Mouse (Mus musculus) intestine, embryonic 16.5 days (tissue): ENCODE measurements at regions not wholly inside any gene's neighbourhood (a gene's known extent, or its start where the extent isn't known, plus 50 kb on each side); places are given as distances from the start of the nearest gene placed in this dataset.

Source experiments
- ATAC-seq: fragments of 200-750 bp; cut with Nextera tagmentation; 2 replicates; pipeline ENCODE4 v1.8.0; 2017; ENCODE audit warnings: moderate TSS enrichment, moderate library complexity
- H3K27ac ChIP-seq: fragments of 300-500 bp; sonication (generic); 2 replicates; pipeline ENCODE4 v1.5.1; 2014; ENCODE audit warnings: mild to moderate bottlenecking, low read length
- H3K27me3 ChIP-seq: fragments of 300-500 bp; sonication (generic); replicated peaks from 2 replicates; pipeline ENCODE4 v1.6.1; 2014; ENCODE audit warnings: low read length, control low read depth, mixed read lengths; ENCODE audit not compliant: control insufficient read depth, insufficient read depth
- H3K36me3 ChIP-seq: fragments of 300-500 bp; sonication (generic); 2 replicates; pipeline ENCODE4 v1.6.1; 2014; ENCODE audit warnings: low read length, control low read depth; ENCODE audit not compliant: control insufficient read depth, insufficient read depth
- H3K4me1 ChIP-seq: fragments of 300-500 bp; sonication (generic); 2 replicates; pipeline ENCODE4 v1.6.1; 2014; ENCODE audit warnings: low read length, control low read depth, mixed read lengths; ENCODE audit not compliant: control insufficient read depth, insufficient read depth
- H3K4me2 ChIP-seq: fragments of 300-500 bp; sonication (generic); 2 replicates; pipeline ENCODE4 v1.6.1; 2014; ENCODE audit warnings: low read depth, low read length, control low read depth
- H3K4me3 ChIP-seq: fragments of 300-500 bp; sonication (generic); 2 replicates; pipeline ENCODE4 v1.5.1; 2014; ENCODE audit warnings: mild to moderate bottlenecking, low read length
- H3K9ac ChIP-seq: fragments of 300-500 bp; sonication (generic); 2 replicates; pipeline ENCODE4 v1.6.1; 2014; ENCODE audit warnings: low read depth, low read length
- H3K9me3 ChIP-seq: fragments of 300-500 bp; sonication (generic); 2 replicates; pipeline ENCODE4 v1.6.1; 2016; ENCODE audit warnings: low read length, control low read depth; ENCODE audit not compliant: control insufficient read depth
- WGBS: fragments of 180-500 bp; shearing (Covaris S2); extraction: QIAGEN DNeasy Blood & Tissue Kit; methylation state at CpG from one replicate; pipeline ENCODE4 v1.1.7; 2014; 5-methylcytosine and 5-hydroxymethylcytosine counted together

GRCm38 (mm10) chr13:94650951-94651350 lies 137.8 kb upstream of the Tbca start:
- H3K4me3 ChIP-seq, result no peak overlapping the region
- no peaks in the 10 kb centered on the region for H3K9me3 ChIP-seq
- 66% methylated on average over 7 of the region's 7 CpGs for WGBS
- H3K27me3 ChIP-seq, result no peaks in the 10 kb centered on the region
- no peaks in the 10 kb centered on the region for H3K4me1 ChIP-seq
- no peaks in the 10 kb centered on the region for H3K36me3 ChIP-seq
- H3K9ac ChIP-seq, result no peak overlapping the region
- no peak overlapping the region for H3K27ac ChIP-seq
- no peak overlapping the region for H3K4me2 ChIP-seq
- no peak for ATAC-seq

GRCm38 (mm10) chr13:94667604-94668003 lies 121.1 kb upstream of the Tbca start:
- WGBS, result 85% methylated on average over 9 of the region's 9 CpGs

GRCm38 (mm10) chr13:94668276-94668675 lies 120.4 kb upstream of the Tbca start:
- WGBS, result 60% methylated on average over 5 of the region's 5 CpGs
- Histone ChIP-seq H3K4me2 (no peak overlapping the region), H3K4me1 (no peaks in the 10 kb centered on the region), H3K9ac (no peak overlapping the region), H3K36me3 (no peaks in the 10 kb centered on the region), H3K27me3 (0 out of 2 replicates have a peak, but pooled peaks cover 6% of the 10 kb centered on the region), H3K27ac (no peak overlapping the region), H3K4me3 (no peak overlapping the region), H3K9me3 (no peaks in the 10 kb centered on the region)
- ATAC-seq, result no peak

More at GRCm38 (mm10) chr13:94667604-94668003, 121.1 kb upstream of the Tbca start:
- no peak overlapping the region for H3K4me3 ChIP-seq
- H3K27ac ChIP-seq, result no peak overlapping the region
- H3K9me3 ChIP-seq, result no peaks in the 10 kb centered on the region
- H3K36me3 ChIP-seq, result no peaks in the 10 kb centered on the region
- no peak for ATAC-seq
- H3K27me3 ChIP-seq, result 0 out of 2 replicates have a peak, but pooled peaks cover 6% of the 10 kb centered on the region
- H3K4me2 ChIP-seq, result no peak overlapping the region
- no peaks in the 10 kb centered on the region for H3K4me1 ChIP-seq
- H3K9ac ChIP-seq, result no peak overlapping the region

- 69% methylated on average over 9 of the region's 9 CpGs for WGBS
- no peaks in the 10 kb centered on the region for H3K4me1 ChIP-seq
- H3K4me2 ChIP-seq, result no peak overlapping the region
- no peak overlapping the region for H3K27ac ChIP-seq
- no peak overlapping the region for H3K9ac ChIP-seq
- no peaks in the 10 kb centered on the region for H3K9me3 ChIP-seq
- H3K36me3 ChIP-seq, result no peaks in the 10 kb centered on the region
- H3K27me3 ChIP-seq, result 0 out of 2 replicates have a peak, but pooled peaks cover 6% of the 10 kb centered on the region
- no peak overlapping the region for H3K4me3 ChIP-seq
- ATAC-seq, result no peak
These were observed 119.5 kb upstream of the Tbca start for GRCm38 (mm10) chr13:94669106-94669683.

- Histone ChIP-seq H3K4me2 (no peak overlapping the region), H3K9me3 (no peaks in the 10 kb centered on the region)
- WGBS, result 88% methylated on average over 11 of the region's 11 CpGs
These were observed 118.4 kb upstream of the Tbca start for GRCm38 (mm10) chr13:94670266-94670665.

GRCm38 (mm10) chr13:94670961-94671360 lies 117.7 kb upstream of the Tbca start:
- no peaks in the 10 kb centered on the region for H3K4me1 ChIP-seq
- H3K9me3 ChIP-seq, result no peaks in the 10 kb centered on the region
- H3K9ac ChIP-seq, result no peak overlapping the region
- no peak overlapping the region for H3K4me2 ChIP-seq
- 0 out of 2 replicates have a peak, but pooled peaks cover 6% of the 10 kb centered on the region for H3K27me3 ChIP-seq
- ATAC-seq, result no peak
- H3K27ac ChIP-seq, result no peak overlapping the region
- H3K36me3 ChIP-seq, result no peaks in the 10 kb centered on the region
- H3K4me3 ChIP-seq, result no peak overlapping the region
- WGBS, result 84% methylated on average over 8 of the region's 8 CpGs

More at GRCm38 (mm10) chr13:94670266-94670665, 118.4 kb upstream of the Tbca start:
- Histone ChIP-seq H3K9ac (no peak overlapping the region), H3K36me3 (no peaks in the 10 kb centered on the region), H3K4me3 (no peak overlapping the region), H3K4me1 (no peaks in the 10 kb centered on the region), H3K27ac (no peak overlapping the region), H3K27me3 (0 out of 2 replicates have a peak, but pooled peaks cover 6% of the 10 kb centered on the region)
- no peak for ATAC-seq

- Histone ChIP-seq H3K27ac (no peak overlapping the region), H3K4me3 (no peak overlapping the region), H3K9me3 (no peaks in the 10 kb centered on the region), H3K4me2 (no peak overlapping the region), H3K36me3 (no peaks in the 10 kb centered on the region), H3K9ac (no peak overlapping the region), H3K4me1 (no peaks in the 10 kb centered on the region), H3K27me3 (no peaks in the 10 kb centered on the region)
- ATAC-seq, result no peak
- 45% methylated on average over 17 of the region's 17 CpGs for WGBS
These were observed 108.1 kb upstream of the Tbca start for GRCm38 (mm10) chr13:94680492-94681168.

- WGBS, result 87% methylated on average over 13 of the region's 13 CpGs
- H3K9ac ChIP-seq, result no peak overlapping the region
- no peak overlapping the region for H3K27ac ChIP-seq
- H3K4me3 ChIP-seq, result no peak overlapping the region
- H3K27me3 ChIP-seq, result no peaks in the 10 kb centered on the region
- no peak overlapping the region for H3K4me2 ChIP-seq
- ATAC-seq, result no peak
- H3K9me3 ChIP-seq, result no peaks in the 10 kb centered on the region
- H3K36me3 ChIP-seq, result no peaks in the 10 kb centered on the region
- no peaks in the 10 kb centered on the region for H3K4me1 ChIP-seq
These were observed 107.1 kb upstream of the Tbca start for GRCm38 (mm10) chr13:94681606-94682005.

- Histone ChIP-seq H3K9me3 (no peaks in the 10 kb centered on the region), H3K4me2 (no peak overlapping the region), H3K27ac (no peak overlapping the region), H3K27me3 (no peaks in the 10 kb centered on the region), H3K4me1 (no peaks in the 10 kb centered on the region), H3K4me3 (no peak overlapping the region), H3K36me3 (no peaks in the 10 kb centered on the region), H3K9ac (no peak overlapping the region)
- 58% methylated on average over 7 of the region's 7 CpGs for WGBS
- ATAC-seq, result no peak
These were observed 103.5 kb upstream of the Tbca start for GRCm38 (mm10) chr13:94685191-94685590.
